Mouse (Mus musculus): ENCODE results near the gene Nvl.
A peak's percentile ranks its signal among the peaks of the same experiment; 100 is the strongest.

- TF ChIP-seq CTCF (IDR thresholded peaks at IDR 0.05) (peak; percentile 31), EP300 (IDR thresholded peaks at IDR 0.05) (no peak)
These were observed 5.5 kb upstream of the Nvl start for GRCm38 (mm10) chr1:181149373-181150017.

Measured in lung, postnatal 0 days (tissue).